12 mouse cellular contexts compared by ENCODE assay signal in the genomic region with DNA sequence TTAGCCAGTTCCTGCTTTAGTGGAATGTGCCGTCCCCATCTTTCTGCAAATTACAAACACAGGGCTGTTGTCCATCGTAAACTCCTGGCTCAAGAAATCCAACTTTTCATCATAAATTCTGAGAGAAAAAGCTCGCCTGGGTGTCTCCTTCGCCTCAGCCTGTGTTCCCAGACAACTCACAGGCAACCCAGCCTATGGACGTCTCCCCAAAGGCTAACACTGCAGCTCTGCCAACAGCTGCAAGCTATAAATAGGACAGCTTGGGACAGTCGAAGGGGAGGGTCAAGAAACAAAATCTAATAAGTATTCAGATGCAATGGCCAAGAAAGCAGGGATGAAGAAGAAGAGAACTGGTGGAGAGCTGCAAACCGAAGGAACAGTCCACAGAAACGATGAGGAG. TPM values are rescaled to one million over a fixed set of nuclear protein-coding genes. Genes with fewer than 3 reads are reported as not detected.
DNase-seq lines count a peak whose midpoint lies in the region; ATAC-seq and TF ChIP-seq lines count a peak whose summit lies in the region.
"Had no signal": no experiment of that assay in that cellular context is flagged by ENCODE, and none has a peak within 500 bp of the region (broad histone marks: within the 10 kb centered on the region; RNA-seq: fewer than 3 reads in every experiment).

No protein-coding gene starts in this region.

- no peak overlapping the region for H3K4me3 ChIP-seq in hindbrain, postnatal 0 days (ENCODE audit: low read length)
- H3K4me3 ChIP-seq in hindbrain, embryonic 11.5 days (ENCODE audit: low read depth, low read length) = no peak overlapping the region
- H3K4me3 ChIP-seq in liver, embryonic 12.5 days = no peak overlapping the region
- H3K4me3 ChIP-seq: liver, embryonic 15.5 days had no signal

- TF ChIP-seq CTCF in hindbrain, postnatal 0 days (IDR thresholded peaks at IDR 0.05; ENCODE audit: low read depth) = no peak

- no peak for ATAC-seq in hindbrain, postnatal 0 days
- ATAC-seq in hindbrain, embryonic 11.5 days (ENCODE audit: low FRiP score) = no peak
- ATAC-seq in liver, embryonic 12.5 days = no peak
- ATAC-seq: forebrain, embryonic 14.5 days; inflammation-experienced regulatory T-cells, adult 6 months had no signal

- H3K4me1 ChIP-seq in hindbrain, postnatal 0 days (ENCODE audit: insufficient read depth, low read length) = 0 out of 2 replicates have a peak, but pooled peaks cover 8% of the 10 kb centered on the region
- 0 out of 2 replicates have a peak, but pooled peaks cover 4% of the 10 kb centered on the region for H3K4me1 ChIP-seq in hindbrain, embryonic 11.5 days (replicated peaks; ENCODE audit: control insufficient read depth, insufficient read depth, low read length)
- no peaks in the 10 kb centered on the region for H3K4me1 ChIP-seq in liver, embryonic 12.5 days
- H3K4me1 ChIP-seq: liver, embryonic 15.5 days had no signal

- no peak overlapping the region for H3K27ac ChIP-seq in hindbrain, postnatal 0 days
- H3K27ac ChIP-seq in hindbrain, embryonic 11.5 days (ENCODE audit: low read depth, low read length) = no peak overlapping the region
- H3K27ac ChIP-seq in liver, embryonic 12.5 days = no peak overlapping the region
- H3K27ac ChIP-seq: liver, embryonic 15.5 days had no signal

- H3K27me3 ChIP-seq in hindbrain, postnatal 0 days (ENCODE audit: insufficient read depth, low read length) = no peaks in the 10 kb centered on the region
- H3K27me3 ChIP-seq in hindbrain, embryonic 11.5 days (ENCODE audit: control insufficient read depth, insufficient read depth, low read length) = no peaks in the 10 kb centered on the region
- H3K27me3 ChIP-seq in liver, embryonic 12.5 days (replicated peaks) = no peaks in the 10 kb centered on the region; the same call in 1 of the 2 replicates
- H3K27me3 ChIP-seq: liver, embryonic 15.5 days had no signal

- no peaks in the 10 kb centered on the region for H3K36me3 ChIP-seq in hindbrain, postnatal 0 days (ENCODE audit: insufficient read depth, low read length)
- no peaks in the 10 kb centered on the region for H3K36me3 ChIP-seq in hindbrain, embryonic 11.5 days (ENCODE audit: control insufficient read depth, insufficient read depth, low read length)
- no peaks in the 10 kb centered on the region for H3K36me3 ChIP-seq in liver, embryonic 12.5 days
- H3K36me3 ChIP-seq: liver, embryonic 15.5 days had no signal

- DNase-seq in hindbrain, postnatal 0 days (ENCODE audit: low spot score) = peak; percentile 16
- DNase-seq in hindbrain, embryonic 11.5 days (ENCODE audit: low spot score) = no peak
- peak; percentile 41 for DNase-seq in urinary bladder, postnatal 14 days (ENCODE audit: low spot score)
- no peak for DNase-seq in urinary bladder, adult 2 months (ENCODE audit: low spot score)
- peak; percentile 63 for DNase-seq in heart, postnatal 4 days
- no peak for DNase-seq in liver
- no peak for DNase-seq in right cerebral cortex, adult 18-20 months
- DNase-seq: cerebellum, postnatal 25 days had no signal

- H3K9me3 ChIP-seq in hindbrain, postnatal 0 days (ENCODE audit: low read length) = no peaks in the 10 kb centered on the region
- H3K9me3 ChIP-seq in hindbrain, embryonic 11.5 days (ENCODE audit: control insufficient read depth, low read length) = no peaks in the 10 kb centered on the region
- H3K9me3 ChIP-seq in liver, embryonic 12.5 days (replicated peaks) = no peaks in the 10 kb centered on the region
- H3K9me3 ChIP-seq: liver, embryonic 15.5 days had no signal

- H3K4me2 ChIP-seq in hindbrain, postnatal 0 days (ENCODE audit: low read depth, low read length) = no peak overlapping the region
- no peak overlapping the region for H3K4me2 ChIP-seq in hindbrain, embryonic 11.5 days (replicated peaks; ENCODE audit: low read depth, low read length)
- no peak overlapping the region for H3K4me2 ChIP-seq in liver, embryonic 12.5 days
- H3K4me2 ChIP-seq: liver, embryonic 15.5 days had no signal

- no peak overlapping the region for H3K9ac ChIP-seq in hindbrain, postnatal 0 days (replicated peaks; ENCODE audit: low read length)
- no peak overlapping the region for H3K9ac ChIP-seq in hindbrain, embryonic 11.5 days (ENCODE audit: low read depth, low read length)
- H3K9ac ChIP-seq in liver, embryonic 12.5 days = no peak overlapping the region
- H3K9ac ChIP-seq: liver, embryonic 15.5 days had no signal

- 57% methylated on average over 8 of the region's 8 CpGs for WGBS in hindbrain, postnatal 0 days
- WGBS in hindbrain, embryonic 11.5 days = 82% methylated on average over 8 of the region's 8 CpGs
- 62% methylated on average over 8 of the region's 8 CpGs for whole genome bisulfite sequencing in liver, embryonic 12.5 days (ENCODE audit: insufficient replicate concordance)

RNA-seq across cellular contexts. Expression of gene Rgma, which starts 48.1 kb away (rescaled TPM):
- total RNA-seq in hindbrain, postnatal 0 days (2014; rRNA removed) = 139 and 147 TPM in 2 replicates
- polyA plus RNA-seq in hindbrain, postnatal 0 days (2015; fragmentation: Nextera tagmentation; extraction: Ambion mirVana) = 33.7 and 36.5 TPM in 2 replicates
- 36.5 and 52.5 TPM in 2 replicates for polyA plus RNA-seq in hindbrain, embryonic 11.5 days (2014; fragmentation: Nextera tagmentation; extraction: Ambion mirVana)
- 7.2 and 18.5 TPM in 2 replicates for polyA plus RNA-seq in urinary bladder, adult 2 months (2012; rRNA removed)
- total RNA-seq in heart, postnatal 4 days (2021) = 10 to 100 TPM; 36.1 to 38.8 TPM
- polyA plus RNA-seq in liver, embryonic 12.5 days (2016; fragmentation: Nextera tagmentation; extraction: Ambion mirVana) = 0.55 and 0.89 TPM in 2 replicates
- polyA plus RNA-seq: inflammation-experienced regulatory T-cells, adult 6 months had no signal

Comparison
In these comparisons a context has a peak if more than half of its experiments do, and no peak if none do; other contexts are left out.
1. DNase-seq: peak in hindbrain, postnatal 0 days (single experiment), urinary bladder, postnatal 14 days (single experiment) and heart, postnatal 4 days (single experiment); none in hindbrain, embryonic 11.5 days (single experiment), urinary bladder, adult 2 months (single experiment), liver (single experiment) and right cerebral cortex, adult 18-20 months (single experiment).